Mouse (Mus musculus): Measurements from ENCODE around the gene Dock10.

Gene Dock10

DNA sequence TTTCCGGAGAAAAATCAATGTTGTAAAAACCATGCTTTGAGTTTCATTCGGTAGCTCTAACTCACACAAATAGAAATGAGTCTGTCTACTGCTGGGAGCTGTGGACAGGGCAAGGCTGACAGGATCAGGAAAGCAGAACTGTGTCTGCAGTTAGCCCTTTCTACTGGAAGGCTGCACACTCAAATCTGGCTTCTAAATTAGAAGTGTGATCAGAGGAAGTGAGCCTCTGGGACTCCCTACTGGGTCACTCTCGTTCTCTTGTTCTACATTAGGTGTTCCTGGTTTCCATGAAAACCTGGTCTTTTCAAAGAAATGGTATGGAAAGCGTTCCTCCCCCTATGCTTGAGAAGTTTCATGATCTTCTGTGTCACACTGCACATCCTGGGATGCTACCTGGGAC, 103.1 kb downstream of the Dock10 start:
- DNase-seq, result no peak

DNA sequence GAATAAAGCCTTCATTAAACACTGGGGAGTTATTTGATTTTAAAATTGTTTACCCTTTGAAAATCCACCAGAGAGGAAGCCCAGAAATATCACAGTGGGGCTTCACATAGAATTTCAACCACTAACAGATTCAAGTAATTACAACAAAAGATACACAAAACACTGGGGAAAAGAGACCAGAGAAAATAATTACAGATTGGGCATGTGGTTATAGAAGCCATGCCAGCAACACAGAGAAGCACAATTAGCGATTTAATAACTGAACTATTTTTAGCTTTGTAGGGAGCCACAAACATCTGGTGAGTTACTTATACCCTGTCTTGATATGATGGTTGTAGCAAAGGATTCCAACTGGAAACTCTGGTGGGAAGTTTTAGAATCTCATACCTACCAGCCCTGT, 104.2 kb downstream of the Dock10 start:
- DNase-seq, result no peak

DNA sequence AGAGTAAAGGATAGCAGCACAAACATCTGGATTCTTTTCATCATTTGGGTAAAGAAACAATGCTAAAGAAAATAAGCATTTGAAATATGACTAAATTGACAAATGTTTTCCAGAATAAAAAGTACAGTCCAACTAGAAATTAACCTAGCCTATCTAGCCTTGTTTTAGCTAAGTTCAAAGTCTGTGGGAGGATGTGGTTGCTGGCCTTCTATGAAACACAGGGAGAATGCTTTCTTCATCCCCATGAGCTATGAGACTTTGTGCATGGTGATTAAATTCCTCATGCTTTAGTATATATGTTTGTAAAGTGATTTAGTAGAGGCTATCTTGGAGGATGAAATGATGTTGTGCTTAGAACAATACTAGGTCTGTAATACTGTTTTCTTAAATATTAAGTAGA, 105.5 kb downstream of the Dock10 start:
- no peak for DNase-seq

DNA sequence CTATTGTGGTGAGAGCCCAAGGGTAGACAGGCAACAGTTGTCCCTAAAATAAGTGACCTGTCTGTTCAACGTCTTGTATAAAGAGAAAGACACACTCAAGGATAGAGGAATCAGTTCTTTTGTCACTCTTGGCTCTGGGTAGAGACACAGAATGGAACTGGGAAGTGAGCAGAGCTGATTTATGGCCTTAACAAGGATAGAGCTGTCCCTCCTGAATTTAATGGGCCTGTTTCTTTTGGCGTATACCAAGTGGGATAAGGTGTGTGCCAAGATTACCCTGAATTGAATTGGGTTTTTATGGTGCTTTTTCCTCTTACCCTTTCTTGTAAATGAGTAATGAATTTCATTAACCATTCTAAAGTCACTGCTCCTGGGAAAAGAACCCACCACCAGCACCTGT, 106.2 kb downstream of the Dock10 start:
- DNase-seq, result no peak

DNA sequence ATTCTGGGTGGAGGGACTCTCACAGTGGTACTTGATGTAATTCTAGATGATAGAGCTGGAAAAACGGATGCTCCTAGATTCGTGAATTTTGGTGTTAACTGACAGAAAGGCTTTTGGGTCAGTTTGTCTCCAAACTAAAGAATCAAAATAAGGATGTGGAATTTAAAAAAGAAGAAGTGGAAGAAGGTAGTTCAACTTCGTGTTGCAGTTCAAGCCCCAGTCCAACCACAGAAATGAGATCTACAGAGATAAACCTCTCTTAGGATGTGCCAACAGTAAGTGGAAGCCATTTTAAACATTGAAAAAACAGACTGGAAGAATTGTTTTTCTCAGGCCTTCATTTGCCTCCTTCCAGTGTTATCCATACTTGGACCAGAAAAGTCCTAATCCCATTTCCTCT, 111.7 kb downstream of the Dock10 start:
- DNase-seq, result no peak

DNA sequence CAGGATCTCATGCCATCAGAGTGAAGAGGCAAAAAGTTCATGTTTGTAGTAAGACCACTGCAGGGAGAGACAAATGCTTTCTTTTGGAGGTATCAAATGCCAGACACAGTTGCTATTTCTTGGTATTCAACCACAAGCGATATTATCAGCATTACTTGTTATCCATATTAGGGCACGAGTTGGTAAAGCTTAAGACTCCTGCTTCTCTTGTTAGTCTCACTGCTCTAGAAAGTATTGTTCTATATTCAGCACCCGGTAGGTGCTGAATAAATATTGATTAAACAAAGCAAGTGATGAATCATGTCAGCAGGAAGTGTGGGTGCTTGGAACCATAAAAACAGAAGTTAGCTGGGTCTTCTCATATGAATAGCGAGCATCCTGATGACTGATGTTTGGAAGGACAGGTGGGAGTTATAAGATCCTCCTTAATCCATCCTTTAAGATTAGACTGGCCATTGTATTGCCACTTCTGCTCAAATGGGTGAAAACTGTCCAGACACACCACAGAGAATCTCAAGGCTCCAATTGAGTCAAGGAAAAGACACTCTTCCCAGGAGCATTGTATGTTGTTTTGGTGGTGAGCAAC, 114.4 kb downstream of the Dock10 start:
- DNase-seq, result no peak

DNA sequence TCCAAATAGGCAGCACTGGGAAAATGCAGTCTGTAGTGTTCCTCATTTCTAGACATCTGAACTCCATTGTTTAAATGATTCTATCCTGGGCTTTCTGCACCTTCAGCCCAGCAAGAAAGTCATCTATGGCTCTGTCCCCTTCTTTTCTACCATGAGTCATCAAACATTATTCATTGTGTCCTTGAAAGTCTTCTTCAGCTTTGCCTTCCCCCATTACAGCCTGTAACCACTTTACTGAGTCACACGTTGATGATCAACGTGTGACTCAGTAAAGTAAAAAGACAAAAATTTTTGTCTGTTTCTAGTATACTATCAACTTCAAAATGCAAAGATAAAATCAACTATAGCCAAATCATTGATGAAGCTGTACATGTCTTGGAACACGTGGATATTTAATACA, 116.5 kb downstream of the Dock10 start:
- DNase-seq, result no peak

DNA sequence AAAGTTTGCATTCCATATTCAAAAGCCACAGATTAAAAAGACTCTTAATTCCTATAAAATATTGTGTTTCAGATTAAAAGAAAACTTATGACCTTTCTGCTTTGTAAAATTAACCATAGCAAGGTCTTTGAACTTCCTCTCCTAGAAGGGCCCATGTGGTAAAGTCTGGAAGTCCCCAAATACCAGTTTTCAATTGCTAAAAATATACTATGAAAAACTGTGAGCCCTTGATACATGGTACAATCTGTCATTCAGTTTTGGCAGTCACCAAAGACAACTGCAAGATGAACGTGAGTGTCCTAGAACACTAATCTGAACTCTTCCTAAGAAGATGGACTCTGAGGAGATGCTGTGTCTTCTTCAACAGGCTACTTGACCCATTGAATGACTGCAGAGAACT, 117.0 kb downstream of the Dock10 start:
- no peak for DNase-seq

DNA sequence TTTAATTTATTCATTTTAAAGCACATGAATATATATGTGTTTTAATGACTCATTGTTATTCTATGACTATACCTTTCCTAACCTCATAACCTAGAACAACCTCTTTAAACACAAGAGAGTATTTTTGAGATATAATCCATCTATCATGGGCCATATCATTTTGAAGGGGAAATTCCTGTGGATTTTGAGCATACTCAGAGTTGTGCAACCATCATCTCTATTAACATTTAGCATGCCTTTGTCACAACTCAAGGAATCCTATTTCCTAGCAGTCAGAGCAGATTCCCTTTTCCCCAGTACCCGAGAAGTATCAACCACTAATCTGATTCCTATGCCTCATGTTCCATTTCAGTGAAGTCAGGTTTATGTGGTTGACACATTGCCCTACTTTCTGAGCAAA, 118.8 kb downstream of the Dock10 start:
- no peak for DNase-seq

DNA sequence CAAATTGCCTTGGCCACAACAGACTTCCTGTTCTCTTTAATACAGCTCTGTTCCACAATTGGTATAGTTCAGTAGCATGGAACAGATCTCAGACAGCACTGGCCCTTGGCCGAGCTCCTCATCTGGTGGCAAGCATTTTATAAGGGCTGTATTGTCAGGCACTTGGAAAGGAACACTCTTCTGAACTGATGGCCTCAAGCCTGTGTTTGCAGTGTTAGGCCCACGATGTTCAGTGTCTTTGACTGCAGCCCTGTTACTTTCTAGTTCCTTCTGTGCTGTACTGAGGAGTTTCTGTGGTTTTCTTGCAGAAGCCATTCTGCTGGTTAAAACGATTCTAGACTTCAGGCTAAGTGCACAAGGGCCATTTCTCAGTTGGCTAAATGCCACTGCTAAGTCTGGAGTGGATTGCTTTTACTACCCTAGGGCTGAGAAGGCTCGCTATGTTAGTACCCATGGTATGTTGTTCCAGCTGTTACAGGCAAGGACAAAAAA, 121.1 kb downstream of the Dock10 start:
- peak; percentile 40 to 66 for DNase-seq

DNA sequence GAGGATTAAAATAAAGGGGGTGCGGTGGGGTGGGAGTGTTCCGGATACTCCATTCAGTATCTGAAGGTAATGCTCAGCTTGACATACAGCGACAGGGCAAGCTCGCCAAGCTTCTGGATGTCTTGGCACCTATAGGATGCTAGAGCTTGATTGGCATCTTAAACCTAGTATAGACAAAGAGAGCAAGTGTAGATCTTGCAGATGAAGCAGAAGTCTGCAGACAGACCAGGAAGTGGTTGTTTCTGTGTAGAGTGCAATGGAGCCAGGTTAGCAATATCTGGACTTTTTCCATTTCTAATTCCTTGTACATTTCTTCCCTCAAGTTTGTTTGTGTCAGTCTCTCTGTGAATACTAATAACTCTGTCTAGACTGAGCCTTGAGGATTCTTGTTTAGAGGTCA, 122.5 kb downstream of the Dock10 start:
- DNase-seq, result no peak

DNA sequence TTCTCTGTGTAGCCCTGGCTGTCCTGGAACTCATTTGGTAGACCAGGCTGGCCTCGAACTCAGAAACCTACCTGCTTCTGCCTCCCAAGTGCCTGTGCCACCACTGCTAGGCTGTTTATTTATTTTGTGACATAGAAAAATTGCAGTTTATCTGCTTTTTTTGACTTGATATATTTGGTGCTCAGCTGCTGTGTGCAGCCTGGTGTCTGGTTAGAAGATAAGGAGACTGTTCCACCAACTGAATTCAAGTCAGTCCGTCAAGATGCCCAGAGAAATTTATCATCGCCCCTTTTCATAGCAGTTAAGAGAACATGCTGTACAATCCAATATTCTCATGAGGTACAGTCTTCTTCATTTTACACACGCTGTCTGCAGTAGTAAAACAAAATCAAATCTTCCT, 124.8 kb downstream of the Dock10 start:
- DNase-seq, result no peak

DNA sequence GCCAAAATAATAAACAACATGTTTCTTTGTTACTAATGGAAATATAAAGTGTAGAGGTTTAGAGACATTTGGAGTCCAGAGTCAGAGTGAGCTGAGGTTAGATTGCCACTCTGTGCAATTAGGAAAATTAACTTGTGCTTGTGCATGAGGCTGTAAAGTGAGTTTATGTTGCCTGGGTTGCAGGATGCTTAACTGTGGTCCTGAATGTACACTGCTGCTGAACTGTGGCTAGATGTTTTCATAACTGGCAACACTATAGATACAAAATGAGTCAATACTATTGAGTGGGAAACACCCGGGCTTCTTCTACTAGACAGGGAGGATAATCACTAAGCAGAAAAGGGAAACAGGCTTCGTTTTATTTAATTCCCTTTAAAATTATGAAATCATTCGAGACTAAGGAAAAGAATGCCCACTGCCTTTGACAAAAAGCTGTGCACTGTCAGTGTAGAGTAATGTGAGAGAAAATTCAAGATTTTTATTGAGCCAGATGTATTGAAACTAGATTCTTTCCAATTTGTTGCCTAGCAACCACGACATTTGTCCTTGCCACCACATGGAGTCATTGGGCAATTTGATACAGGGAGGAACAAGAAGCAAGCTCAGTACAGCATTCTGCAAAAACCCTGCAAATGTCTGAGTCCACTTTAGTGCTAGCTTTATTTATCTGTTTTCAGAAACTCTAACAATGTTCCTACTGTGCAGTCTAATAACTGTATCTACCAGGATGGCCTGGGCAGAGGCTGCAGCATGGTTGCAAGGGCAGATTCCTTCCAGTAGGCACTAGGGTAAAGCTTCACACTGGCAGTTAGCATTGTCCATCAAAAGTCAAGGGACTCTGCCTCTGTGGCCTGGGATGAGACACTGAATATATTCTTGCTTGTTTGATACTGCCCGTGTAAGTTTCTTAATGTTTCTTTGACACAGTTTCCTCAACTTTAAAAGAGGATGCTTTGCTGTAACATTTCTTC, 127.9 kb downstream of the Dock10 start:
- DNase-seq, result no peak

DNA sequence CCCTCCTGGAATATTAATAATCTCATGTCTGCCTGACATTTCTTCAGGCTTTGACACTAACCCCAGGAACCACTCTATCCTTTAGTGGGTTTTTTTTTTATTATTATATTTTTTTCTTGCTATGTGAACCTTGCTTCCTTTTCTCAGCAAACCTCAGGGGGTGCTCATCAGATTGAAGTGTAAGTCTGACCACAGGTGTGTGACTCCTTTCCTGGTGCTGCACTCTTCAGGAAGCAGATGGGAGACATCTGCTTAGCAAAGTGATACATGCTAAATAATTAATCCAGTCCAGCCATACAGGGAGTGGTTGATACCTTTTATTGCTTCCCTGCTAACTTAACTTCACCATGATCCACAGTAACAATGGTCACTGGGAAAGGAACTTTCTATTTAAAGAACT, 130.3 kb downstream of the Dock10 start:
- no peak for DNase-seq

DNA sequence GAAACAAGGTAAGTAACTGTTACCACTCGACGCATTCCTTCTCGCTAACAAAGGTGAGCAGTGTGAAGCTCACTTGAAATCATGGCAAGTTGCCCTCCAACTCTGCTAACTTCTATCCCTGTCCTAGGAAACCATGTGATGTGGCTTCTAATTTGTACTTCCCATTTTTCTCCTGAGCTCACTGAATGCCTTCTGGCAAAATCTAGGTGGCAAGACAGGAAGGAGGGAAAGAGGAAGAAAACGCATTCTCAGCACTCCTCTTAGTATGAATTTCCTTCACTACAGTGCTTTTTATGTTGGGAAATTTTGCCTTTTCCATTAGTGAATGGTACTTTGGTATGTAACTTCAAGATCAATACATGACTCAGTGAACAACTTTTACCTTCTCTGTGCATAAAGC, 131.5 kb downstream of the Dock10 start:
- no peak for DNase-seq

DNA sequence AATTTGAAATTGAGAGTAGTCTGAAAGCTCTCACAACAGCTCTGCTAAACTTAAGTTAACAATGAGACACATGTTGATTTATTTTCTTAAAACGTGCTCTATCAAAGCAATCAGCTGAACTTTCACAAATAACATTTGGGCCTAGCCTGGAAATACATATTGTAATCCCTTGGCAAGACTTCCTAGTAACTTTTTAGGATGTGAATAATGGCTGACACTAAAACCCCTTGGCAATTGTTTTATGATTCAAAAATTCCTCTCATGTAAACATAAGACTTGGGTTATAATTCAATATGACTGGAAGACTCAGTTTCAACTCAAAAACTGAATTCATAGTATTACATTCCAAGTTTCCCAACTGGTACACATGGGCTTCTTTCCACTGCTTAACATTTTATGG, 133.0 kb downstream of the Dock10 start:
- DNase-seq, result no peak

DNA sequence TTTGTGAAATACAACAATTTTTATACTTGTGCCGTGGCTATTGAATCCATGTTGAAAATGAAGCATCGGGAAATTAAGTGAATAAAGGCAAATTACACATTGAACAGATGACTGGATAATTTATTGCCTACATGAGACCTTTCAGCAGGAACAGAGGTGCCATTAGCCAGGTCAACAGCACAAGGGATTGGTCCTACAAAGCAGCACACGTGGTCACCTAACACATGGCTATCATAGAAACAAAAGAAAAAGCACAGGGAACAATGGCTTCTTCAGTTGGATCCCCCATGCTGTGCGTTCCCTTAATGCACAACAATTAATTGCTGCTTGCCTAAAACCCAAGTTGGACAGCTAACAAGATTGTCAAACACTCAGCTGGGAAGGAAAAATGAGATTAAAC, 133.8 kb downstream of the Dock10 start:
- no peak for DNase-seq

DNA sequence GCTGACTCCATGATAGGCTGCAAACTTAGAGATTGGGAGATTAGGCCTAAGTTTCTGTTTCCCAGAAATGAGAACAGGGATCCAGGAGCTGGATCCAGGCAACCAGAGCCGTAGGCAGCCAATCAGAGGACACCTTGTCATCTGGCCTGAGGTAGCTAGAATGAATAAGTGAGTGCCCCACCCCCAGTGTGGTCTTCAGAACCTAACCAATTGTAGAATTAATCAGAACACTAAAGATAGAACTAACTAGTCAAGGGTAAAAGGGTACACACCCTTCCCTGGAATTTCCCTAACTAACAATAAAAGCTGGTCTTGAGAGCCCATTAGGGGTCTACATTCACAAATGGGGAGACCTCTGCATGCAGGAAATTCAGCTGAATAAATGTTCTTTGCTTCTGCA, 135.7 kb downstream of the Dock10 start:
- DNase-seq, result no peak

DNA sequence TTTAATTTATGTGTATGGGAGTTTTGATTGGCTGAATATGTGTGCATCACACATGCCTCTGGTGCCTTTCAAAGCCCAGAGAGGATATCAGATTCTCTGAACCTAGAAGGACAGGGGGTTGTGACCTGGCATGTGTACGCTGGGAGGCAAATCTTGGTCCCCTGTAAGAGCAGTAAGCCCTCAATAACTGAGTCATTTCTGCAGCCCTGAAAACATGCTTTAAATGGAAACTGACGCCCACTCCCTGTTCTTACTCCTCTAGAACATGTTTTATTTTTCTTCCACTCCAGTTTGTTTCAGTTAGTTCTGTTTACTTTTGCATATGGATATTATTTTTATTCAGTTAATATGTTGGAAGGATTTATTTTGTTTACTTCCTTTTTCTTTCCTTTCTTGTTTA, 139.2 kb downstream of the Dock10 start:
- DNase-seq, result no peak

DNA sequence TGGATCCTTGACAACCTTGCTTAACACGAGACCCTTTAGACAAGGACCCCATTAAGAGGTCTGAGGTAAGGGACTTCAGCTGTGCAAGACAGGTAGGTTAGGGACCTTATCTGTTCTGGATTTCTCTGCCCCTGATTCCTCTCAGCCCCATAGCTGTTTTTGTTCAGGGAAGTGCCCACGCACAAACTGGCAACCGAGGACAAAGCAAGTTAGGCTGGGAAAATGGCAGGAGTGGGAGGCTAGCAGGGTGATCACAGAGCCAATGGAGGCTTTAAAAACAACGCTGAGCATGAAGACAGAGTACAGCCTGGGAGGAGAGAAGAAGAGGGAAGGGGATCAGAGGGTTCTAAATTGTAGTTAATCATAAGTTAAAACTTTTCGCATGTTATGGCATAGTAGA, 141.7 kb downstream of the Dock10 start:
- DNase-seq, result no peak

DNA sequence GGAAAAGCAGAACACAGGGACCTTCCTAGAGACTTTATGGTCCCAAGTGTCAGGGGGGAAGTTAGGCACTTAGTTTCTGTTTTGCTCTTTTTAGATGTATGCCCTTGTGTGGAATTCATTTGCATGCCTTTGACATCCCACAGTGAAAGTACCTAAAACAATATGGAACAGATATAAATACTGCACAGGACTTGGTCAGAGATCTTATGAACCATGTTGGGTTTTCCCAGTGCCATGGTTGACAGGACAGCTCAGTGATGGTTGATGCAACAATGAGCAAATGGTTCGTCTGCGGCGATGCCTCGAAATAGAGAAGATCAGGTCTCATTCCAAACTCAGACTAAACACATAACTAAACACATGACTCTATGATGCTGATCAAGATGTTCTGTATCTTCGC, 143.6 kb downstream of the Dock10 start:
- no peak for DNase-seq

DNA sequence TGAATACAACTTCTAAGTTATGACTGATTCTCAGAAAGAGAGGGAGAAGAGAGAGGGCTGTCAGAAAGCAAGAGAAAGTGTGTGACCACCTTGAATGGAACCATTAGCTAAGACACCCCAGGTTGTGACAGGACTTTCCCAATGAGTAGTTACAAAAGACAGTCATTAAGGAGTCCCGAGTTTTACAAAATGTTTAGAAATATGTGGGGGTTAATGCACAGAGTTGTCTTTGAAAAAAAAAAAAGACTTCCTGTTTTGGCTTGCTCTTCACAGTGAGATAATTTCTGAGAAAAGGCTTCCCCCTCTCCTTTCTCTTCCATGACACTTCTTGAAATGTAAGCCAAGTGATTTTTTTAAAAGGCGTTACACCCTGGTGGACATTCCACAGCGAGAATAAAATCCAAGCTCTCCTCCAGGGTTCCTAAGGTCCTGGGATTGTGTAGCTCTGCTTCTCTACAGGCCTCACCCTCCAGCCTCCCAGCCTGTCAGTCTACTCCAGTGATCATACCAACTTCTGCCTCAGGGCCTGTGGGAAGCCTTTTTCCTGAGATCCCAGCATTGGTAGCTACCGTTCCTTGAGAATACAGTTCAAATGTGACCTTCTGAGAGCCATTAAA, 144.8 kb downstream of the Dock10 start:
- no peak for DNase-seq

DNA sequence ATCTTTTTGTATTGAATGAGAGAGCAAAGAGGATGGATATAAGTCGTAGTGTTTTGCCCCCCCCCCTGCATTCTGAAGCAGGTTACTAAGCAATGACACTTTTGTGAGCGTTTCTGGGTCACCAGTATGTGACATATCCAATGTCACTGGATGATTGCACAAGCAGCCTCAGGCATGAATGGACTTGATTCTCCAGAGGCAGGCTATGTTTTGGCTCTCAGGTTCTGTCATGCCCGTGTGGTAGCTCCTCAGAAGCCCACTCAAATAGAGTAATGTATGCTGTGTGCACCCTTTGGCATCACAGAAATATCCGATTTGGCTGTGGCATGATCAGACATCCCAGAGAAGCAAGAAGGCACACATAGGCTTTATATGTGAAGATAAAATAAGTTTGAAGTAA, 150.8 kb downstream of the Dock10 start:
- no peak for DNase-seq
